Mouse (Mus musculus) bone marrow, adult 2 months (tissue): ENCODE measurements at regions not wholly inside any gene's neighbourhood (a gene's known extent, or its start where the extent isn't known, plus 50 kb on each side); places are given as distances from the start of the nearest gene placed in this dataset.

Source experiments
- H3K27ac ChIP-seq: fragments of 200-500 bp; 2 replicates; pipeline ENCODE4 v1.5.1; 2012; ENCODE audit warnings: low read depth, mild to moderate bottlenecking, control low read depth, inconsistent platforms, low read length; ENCODE audit not compliant: control insufficient read depth, poor library complexity, insufficient read depth
- H3K4me1 ChIP-seq: fragments of 200-500 bp; 2 replicates; pipeline ENCODE4 v1.6.1; 2011; ENCODE audit warnings: low read length; ENCODE audit not compliant: control insufficient read depth, insufficient read depth
- H3K4me3 ChIP-seq: fragments of 200-500 bp; replicated peaks from 2 replicates; pipeline ENCODE3; 2011; ENCODE audit warnings: mild to moderate bottlenecking, low read depth, low read length, control low read depth; ENCODE audit not compliant: control insufficient read depth
- CTCF ChIP-seq: fragments of 200-500 bp; IDR thresholded peaks from 2 replicates; pipeline ENCODE4 v1.5.1; 2011; ENCODE audit warnings: low read length, control low read depth; ENCODE audit not compliant: control insufficient read depth, insufficient read depth
- POLR2A ChIP-seq: fragments of 200-500 bp; IDR thresholded peaks from 2 replicates; pipeline ENCODE4 v1.6.1; 2011; ENCODE audit warnings: low read depth, mild to moderate bottlenecking, control low read depth, low read length, borderline replicate concordance; ENCODE audit not compliant: control insufficient read depth
- WGBS: fragments of 180-500 bp; shearing (Covaris S2); methylation state at CpG from one replicate; pipeline ENCODE4 v1.1.7; 2018; 5-methylcytosine and 5-hydroxymethylcytosine counted together

DNA sequence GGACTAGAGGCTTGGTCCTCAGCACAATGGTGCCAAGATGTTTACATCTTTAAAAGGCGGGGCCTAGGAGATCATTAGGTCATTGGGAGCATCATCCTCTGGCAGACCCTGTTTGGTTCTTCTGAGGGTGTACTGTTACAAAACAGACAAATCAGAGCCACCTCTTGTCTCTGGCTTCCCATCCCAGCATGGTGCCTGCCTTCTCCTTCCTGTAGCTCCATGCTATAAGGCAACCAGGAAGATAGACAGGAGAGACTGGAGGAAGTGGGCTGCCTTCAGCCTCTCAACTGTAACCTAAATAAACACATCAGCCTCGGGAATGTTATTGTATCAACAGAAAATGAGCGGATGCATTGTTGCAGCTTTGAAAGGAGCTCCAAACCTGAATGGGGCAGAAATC is 529.8 kb upstream of the Gm765 start:
- 63% methylated on average over 3 of the region's 3 CpGs for WGBS
- no peak overlapping the region for H3K27ac ChIP-seq
- no peak overlapping the region for H3K4me3 ChIP-seq
- no peaks in the 10 kb centered on the region for H3K4me1 ChIP-seq
- no peak for TF ChIP-seq POLR2A
- TF ChIP-seq CTCF: no peak

DNA sequence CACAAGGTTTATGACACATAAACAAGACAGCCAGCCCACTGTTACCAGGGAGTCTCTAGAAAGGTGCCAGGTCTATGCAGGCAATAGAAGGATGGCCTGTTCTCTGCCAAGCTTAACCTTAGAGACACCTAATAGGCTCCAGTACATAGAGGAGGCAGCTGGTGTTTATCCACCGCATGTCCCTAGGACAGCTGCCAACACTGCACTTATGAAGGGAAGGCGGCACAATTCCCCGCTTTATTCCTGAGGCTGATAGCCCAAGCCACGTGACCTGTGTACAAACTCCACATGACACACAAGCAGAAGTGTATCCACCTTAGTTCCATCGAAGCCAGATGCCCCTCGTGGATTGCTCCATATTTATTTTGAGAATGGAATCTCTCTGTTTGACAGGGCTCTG is 527.2 kb upstream of the Gm765 start:
- Histone ChIP-seq H3K4me3 (no peak overlapping the region), H3K27ac (no peak overlapping the region), H3K4me1 (no peaks in the 10 kb centered on the region)
- 78% methylated on average over 6 of the region's 6 CpGs for WGBS
- TF ChIP-seq CTCF (no peak), POLR2A (no peak)

DNA sequence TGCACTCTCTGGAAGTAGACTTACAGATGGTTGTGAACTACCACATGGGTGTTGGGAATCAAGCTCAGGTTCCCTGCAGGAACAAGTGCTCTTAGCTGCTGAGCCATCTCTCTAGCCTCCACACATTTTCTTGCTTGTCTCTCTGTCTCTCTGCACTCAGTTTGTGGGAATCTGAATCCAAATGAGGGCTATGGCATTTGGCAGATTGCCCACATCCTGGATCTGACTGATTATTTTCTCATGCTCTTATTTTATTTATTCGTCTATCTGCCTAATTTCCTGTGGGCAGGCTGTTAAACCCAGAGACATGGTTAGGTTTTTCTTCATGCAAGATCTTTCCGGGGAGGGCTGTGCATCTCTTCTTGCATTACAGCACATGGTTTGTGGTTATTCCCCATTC is 521.8 kb upstream of the Gm765 start:
- H3K27ac ChIP-seq: no peak overlapping the region
- H3K4me1 ChIP-seq: no peaks in the 10 kb centered on the region
- WGBS: 60% methylated on average over 2 of the region's 2 CpGs
- TF ChIP-seq POLR2A (no peak), CTCF (no peak)
- no peak overlapping the region for H3K4me3 ChIP-seq

DNA sequence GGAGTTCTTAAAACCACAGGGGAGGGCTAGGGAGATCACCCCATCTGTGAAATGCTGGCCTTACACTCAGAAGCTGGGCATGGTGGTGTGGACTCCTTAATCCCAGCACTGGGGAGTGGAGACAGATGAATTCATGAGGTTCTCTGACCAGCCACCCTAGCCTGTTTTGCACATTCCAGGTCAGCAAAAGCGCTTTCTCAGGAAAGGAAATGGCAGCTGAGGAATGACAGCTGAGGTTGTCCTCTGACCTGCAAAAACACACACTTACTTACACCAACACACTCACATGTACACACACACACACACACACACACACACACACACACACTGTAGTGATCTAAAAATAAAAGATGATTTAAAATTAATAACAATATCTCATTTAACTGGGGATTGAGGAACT is 513.4 kb upstream of the Gm765 start:
- Histone ChIP-seq H3K4me3 (no peak overlapping the region), H3K4me1 (no peaks in the 10 kb centered on the region), H3K27ac (no peak overlapping the region)
- TF ChIP-seq POLR2A (no peak), CTCF (no peak)
- 71% methylated on average over 1 of the region's 1 CpGs for WGBS

DNA sequence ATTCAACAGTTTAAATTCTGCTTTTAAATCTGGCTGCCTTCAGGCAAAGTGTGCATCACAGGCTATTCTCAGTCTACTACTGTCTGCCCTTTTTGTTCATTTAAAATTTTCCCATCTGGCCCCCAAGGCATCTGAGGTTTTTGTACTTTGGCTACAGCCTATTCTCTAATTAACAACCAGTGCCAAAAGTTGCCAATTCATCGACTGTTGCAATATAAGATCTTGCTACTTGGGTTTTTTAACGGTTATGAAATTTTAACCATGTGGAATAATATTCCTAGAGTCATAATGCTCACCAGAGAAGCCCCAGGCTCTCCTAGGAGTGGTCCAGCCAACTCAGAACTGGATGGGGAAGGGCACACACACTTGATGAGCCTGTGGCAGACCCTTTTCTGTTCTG is 508.4 kb upstream of the Gm765 start:
- H3K4me3 ChIP-seq: no peak overlapping the region
- H3K4me1 ChIP-seq: no peaks in the 10 kb centered on the region
- 51% methylated on average over 2 of the region's 2 CpGs for WGBS
- no peak for TF ChIP-seq POLR2A
- TF ChIP-seq CTCF: no peak
- H3K27ac ChIP-seq: no peak overlapping the region

DNA sequence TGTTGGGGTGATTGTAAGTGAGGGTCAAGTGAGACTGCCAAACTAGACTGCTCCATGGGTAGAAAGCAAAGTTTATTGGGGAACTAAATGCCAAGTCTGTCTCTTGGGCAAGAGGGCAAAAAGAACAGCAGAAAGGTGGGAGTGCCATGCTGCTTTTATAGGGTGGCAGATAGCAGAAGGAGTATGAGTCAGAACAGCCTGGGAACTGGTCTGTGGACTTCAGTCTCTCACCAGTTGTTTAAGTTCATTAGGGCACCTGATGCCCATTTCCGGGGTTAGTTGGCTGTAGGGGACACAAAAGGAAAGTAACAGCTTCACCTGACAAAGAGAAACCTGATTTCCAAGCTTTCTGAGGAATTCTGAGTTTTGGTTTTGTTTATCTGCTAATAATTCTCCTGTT is 506.3 kb upstream of the Gm765 start:
- no peak for TF ChIP-seq POLR2A
- TF ChIP-seq CTCF: no peak
- no peak overlapping the region for H3K27ac ChIP-seq
- H3K4me1 ChIP-seq: no peaks in the 10 kb centered on the region
- 88% methylated on average over 1 of the region's 1 CpGs for WGBS
- H3K4me3 ChIP-seq: no peak overlapping the region

DNA sequence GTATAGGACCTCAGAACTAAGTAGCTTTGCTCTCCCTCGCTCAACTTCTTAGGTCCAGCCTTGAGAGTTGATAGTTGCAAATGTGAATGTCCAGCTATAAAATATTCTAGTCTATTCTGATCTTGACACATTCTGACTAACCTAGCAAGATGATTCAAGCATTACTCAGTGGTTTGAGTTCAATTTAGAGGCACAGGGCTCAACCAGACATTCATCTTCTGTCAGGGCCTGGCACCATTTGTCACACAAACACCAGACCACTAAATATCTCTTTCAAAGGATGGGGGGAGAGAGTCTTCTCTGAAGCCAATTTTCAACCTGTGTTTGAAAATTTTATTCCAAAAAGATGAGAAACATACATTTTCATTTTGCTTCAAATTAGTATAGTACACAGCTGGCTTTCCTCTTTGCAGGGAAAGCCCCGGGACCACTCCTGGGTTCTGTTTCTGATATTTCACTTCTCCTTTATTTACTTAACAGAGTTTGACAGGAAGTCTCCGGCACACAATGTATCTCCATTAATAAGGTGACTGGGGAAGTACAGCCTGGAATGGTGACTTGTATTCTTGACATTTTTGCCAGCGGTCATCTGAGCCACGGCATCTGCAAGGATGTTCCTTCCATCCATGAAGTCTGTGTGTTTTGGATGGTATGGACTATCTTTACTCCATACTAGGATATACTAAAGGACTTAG is 503.6 kb upstream of the Gm765 start:
- TF ChIP-seq CTCF: no peak
- TF ChIP-seq POLR2A: no peak
- H3K27ac ChIP-seq: no peak overlapping the region
- WGBS: 36% methylated on average over 5 of the region's 5 CpGs
- no peak overlapping the region for H3K4me3 ChIP-seq
- no peaks in the 10 kb centered on the region for H3K4me1 ChIP-seq

DNA sequence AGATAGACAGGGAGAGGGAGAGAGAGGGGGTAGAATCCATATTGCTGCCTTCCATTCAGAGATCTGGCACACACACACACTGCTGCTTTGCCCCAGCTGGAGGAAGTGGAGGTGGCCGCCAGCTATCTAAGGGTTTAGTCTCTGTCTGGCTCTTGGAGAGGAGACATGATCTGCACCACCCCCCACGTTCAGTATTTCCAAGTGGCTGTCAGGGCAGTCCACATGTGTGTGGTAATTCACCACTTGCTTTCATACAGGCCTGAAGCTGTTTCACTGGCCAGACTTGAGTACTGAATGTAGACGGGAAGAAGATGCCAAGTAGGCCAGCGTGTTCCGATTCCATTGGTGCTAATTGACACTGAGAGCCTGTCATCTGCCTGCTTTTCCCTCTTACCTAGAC is 501.0 kb upstream of the Gm765 start:
- no peaks in the 10 kb centered on the region for H3K4me1 ChIP-seq
- WGBS: 61% methylated on average over 5 of the region's 5 CpGs
- H3K27ac ChIP-seq: no peak overlapping the region
- TF ChIP-seq CTCF: no peak
- TF ChIP-seq POLR2A: no peak
- H3K4me3 ChIP-seq: no peak overlapping the region

DNA sequence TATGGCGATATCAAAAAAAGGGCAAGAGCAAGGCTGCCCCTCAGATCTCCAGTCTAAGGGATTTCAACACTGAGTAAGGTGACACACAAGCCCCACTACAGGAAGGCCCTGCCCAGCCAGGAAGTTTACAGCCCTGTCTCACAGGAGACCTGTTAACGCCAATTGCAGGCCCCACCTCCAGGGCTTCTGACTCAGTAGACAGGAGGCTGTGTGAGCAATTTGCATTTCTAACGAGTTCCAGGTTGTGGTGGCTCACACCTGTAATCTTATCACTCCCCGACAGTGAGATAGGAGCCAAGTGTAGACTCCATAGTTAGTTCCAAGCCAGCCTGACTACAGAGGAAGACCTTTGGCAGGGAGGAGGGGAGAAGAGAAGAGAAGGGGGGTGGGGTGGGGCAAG is 500.4 kb upstream of the Gm765 start:
- 38% methylated on average over 4 of the region's 4 CpGs for WGBS
- no peak overlapping the region for H3K4me3 ChIP-seq
- no peaks in the 10 kb centered on the region for H3K4me1 ChIP-seq
- TF ChIP-seq CTCF: no peak
- TF ChIP-seq POLR2A: no peak
- no peak overlapping the region for H3K27ac ChIP-seq
